Mouse (Mus musculus) telencephalon, adult 2 months (tissue): ENCODE measurements at regions not wholly inside any gene's neighbourhood (a gene's known extent, or its start where the extent isn't known, plus 50 kb on each side); places are given as distances from the start of the nearest gene placed in this dataset.

Experiments used
- DNase-seq: peaks from one replicate; pipeline ENCODE4 v3.0.0-alpha.2; 2011; ENCODE audit warnings: low read depth, low spot score

DNA sequence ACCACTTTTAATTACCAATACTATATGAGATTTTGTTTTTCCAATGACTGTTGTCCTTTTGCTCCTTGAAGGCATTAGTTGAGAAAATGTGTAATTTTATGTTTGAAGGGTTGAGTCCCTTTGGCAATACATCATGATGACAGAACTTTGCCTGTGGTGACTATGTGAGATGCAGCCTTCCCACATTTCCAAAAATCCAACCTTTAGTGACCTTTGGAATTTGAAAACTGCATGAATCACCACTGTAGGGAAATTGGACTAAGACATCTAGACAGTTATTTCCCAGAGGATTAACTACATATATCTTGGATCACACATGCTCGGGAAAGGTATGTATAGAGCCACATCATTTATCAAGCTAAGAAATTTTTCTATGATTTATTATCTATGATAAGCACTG, 57.7 kb downstream of the Fbxo5 start:
- DNase-seq, result no peak

DNA sequence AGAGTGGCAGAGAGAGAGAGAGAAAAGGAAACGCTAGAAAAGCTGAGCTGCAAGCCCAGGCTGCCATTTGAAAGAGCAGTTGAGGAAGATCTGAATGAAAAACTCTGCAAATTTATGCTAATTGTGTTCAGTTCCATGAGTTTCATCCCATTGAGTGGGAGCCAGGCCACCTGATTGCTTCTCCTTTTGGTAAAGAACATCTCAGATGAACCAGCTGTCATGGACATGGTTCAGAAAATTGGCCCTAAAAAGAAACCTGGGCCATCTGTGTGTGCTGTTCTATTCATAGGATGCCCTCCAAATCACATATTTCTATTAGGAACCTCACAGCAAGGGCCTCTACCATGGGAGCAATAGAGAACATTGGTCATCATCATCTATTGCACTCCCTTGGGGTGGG, 70.3 kb downstream of the Fbxo5 start:
- peak; percentile 51 for DNase-seq

DNA sequence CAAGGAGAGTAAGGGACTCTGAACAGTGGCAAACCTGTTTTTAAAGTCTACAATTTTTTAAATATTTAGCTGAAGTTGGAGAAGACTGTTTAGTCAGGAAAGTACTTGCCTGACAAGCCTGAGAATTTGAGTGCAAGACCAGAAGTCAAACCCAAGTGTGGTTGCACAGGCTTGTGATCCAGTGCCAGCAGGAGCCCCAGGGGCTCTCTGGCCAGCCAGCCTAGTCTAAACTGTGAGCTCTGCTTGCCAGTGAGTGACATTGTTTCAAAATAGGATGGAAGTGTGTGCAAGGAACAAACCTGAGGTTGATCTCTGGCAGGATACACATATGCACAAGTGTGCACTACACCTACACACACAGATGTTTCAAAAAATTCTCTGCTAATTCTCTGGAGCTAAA, 60.8 kb downstream of the Vip start:
- no peak for DNase-seq

DNA sequence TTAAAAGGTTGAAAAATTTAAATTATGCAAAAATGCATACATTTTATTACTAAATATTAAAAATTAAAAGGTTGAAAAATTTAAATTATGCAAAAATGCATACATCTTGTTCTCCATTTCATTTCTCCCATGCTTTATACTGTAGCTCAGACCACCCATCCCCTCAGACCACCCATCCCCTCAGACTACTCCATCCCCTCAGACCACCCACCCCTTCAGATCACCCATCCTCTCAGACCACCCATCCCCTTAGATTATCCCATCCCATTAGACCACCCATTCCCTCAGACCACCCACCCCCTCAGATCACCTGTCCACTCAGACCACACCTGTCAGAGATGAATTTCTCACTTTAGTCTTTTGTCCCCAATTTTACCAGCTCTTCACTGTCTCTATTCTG, 58.4 kb downstream of the Vip start:
- DNase-seq, result no peak
